Mouse (Mus musculus) layer of hippocampus, postnatal 25 days (tissue): ENCODE measurements around the gene Pde4d. TPM values are rescaled to one million over a fixed set of nuclear protein-coding genes. Genes with fewer than 3 reads are reported as not detected.

Experiments used
- DNase-seq, 2 experiments: peaks; one replicate each; pipeline ENCODE4 v3.0.0; 2022; ENCODE audit warnings: mixed read lengths in 2 of 2, low spot score in 1 of 2; ENCODE audit errors: extremely low spot score in 1 of 2
- total RNA-seq, 2 experiments: library from RNA; stranded (reverse); gene quantifications; 2 replicates each; pipeline ENCODE4 v1.2.3; 2021

The Pde4d gene
- total RNA-seq, 2 experiments from 2014 or later, result 65.3 to 69.6 TPM

DNA sequence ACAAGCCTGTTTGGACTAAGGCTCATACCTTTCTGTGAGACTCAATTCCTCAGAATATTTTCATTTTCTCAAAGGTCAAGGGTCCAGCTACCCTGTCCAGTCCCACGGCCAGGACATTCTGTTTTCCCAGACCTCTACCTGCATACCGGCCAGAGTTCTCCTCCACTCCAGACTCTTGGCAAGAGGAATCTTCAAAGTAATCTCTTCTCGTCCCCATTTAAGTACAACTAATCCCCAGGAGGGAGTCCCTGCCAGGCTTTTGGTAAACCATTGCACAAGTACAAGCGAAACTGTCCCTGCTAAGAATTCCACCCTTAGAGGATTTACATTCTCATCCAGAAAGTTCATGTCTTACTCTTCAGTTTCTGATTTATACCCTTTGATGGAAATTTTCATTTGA, 1128.2 kb downstream of the Pde4d start:
- DNase-seq, result no peak

- DNase-seq, result no peak
Observed at GRCm38 (mm10) chr13:109581284-109582070, 1131.7 kb downstream of the Pde4d start.

DNA sequence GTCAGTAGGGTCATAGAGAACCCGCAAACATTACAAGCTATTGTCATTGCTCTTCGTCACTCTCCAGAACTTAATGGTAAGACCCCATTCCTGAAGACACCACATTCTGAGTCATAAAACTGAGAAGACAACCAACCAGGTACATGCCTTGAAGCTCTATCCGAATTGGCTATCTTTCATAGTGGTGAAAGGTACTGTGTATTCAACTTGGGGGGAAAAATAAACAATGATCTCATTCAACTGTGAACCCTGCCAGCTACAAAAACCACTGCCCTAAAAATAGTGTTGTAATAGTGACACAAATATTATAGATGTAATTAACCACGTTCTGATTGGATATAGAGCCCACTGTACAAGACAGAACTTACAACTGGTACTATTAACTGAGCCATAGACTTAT, 1140.3 kb downstream of the Pde4d start:
- DNase-seq, result no peak

GRCm38 (mm10) chr13:109592192-109592797, 1142.5 kb downstream of the Pde4d start:
- no peak for DNase-seq

- no peak for DNase-seq
Observed at GRCm38 (mm10) chr13:109599711-109600110, 1150.0 kb downstream of the Pde4d start.

- DNase-seq, result no peak
Observed at GRCm38 (mm10) chr13:109604017-109604416, 1154.3 kb downstream of the Pde4d start.

GRCm38 (mm10) chr13:109605140-109605539, 1155.4 kb downstream of the Pde4d start:
- no peak for DNase-seq

GRCm38 (mm10) chr13:109609106-109609804, 1159.5 kb downstream of the Pde4d start:
- DNase-seq, result no peak

DNA sequence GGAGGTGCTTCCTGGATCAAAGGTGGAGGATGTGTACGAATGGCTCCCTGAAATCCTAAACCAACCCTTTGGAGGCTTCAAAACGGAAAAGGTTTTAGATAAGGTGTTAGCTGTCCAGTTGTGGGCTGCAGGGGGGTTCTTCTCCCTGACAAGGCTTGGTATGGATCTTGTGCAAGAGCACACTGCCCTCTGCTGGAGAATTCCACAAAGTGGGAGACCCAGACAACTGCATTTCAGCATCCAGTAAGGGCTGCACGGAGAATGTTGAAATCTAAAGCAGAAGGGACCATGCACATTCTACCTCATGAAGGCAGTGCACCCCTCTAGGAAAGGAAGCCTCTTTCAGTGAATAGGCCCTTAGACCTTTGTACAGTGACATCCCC, 1160.0 kb downstream of the Pde4d start:
- peak; percentile 52 to 62 for DNase-seq

- DNase-seq, result no peak
Observed at GRCm38 (mm10) chr13:109610772-109611171, 1161.0 kb downstream of the Pde4d start.

DNA sequence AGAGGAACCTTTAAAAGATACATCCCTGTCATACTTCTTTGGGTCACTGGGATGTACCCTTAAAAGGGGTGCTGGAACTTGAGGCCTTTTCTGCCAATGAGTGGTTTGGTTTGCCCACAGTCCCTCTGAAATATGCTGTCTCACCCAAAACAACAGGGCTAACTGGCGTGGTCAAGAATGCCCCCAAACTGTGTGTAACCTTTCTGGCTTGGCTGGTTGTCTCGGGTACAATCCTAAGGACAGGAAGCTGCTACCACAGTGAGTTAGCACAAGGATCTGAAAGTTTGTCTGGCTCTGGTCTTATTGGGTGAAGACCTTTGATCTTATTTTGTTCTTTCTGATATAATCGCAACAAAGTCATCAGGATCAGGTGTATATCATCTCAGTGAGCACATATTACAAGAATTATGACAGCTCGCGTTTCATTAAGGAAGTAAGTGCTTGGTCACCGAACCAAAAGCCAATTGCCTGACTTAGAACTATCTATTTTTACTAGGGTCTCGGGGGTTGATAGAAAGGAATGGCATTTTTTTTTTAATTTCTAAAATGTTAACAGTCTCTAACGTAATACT, 1165.6 kb downstream of the Pde4d start:
- DNase-seq, result no peak

- no peak for DNase-seq
Observed at GRCm38 (mm10) chr13:109615785-109616281, 1166.1 kb downstream of the Pde4d start.

DNA sequence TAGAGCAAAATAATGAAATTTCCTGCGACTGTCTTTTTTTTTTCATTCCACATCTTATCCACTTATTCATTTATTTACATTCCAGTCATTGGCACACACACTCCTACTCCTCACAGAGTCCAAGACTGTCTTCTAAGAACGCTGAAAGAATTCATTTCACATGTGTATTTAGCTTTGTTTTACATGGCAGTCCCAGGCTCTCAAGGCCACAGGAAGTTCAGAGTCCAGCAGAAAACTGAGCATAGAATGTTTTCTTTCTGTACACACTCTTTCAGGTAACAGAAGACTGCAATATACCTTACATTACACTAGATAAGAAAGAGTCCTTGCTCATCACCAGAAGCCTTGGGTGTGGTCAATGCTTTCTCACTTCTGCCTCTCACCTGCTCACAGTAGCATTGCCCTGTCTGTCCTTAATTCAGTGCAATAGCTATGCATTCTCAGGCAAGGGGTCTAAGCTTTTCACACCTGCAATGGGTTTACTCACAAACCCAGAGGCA, 1169.5 kb downstream of the Pde4d start:
- DNase-seq, result no peak

- no peak for DNase-seq
Observed at GRCm38 (mm10) chr13:109622207-109622606, 1172.5 kb downstream of the Pde4d start.

DNA sequence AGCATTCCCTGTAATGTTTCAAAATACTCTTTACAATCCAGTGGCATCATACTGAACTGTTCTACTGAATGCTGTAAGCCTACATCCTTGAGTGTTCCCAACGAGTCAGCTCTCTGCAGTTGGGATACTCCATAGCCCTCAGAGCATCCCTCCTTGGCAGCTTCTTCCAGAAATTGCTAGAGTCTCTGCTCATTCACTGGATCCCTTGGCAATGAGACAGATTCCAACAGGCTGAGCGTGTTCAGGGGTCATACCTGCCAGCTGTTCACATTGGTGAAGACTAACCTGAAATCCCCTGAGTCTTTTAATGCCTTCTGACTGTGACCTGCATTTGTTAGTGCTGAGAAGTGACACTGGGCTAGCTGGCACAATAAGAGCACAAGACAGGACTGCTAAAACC, 1173.5 kb downstream of the Pde4d start:
- no peak for DNase-seq

GRCm38 (mm10) chr13:109624772-109625349, 1175.1 kb downstream of the Pde4d start:
- DNase-seq, result no peak

GRCm38 (mm10) chr13:109625466-109626129, 1175.8 kb downstream of the Pde4d start:
- DNase-seq, result no peak

GRCm38 (mm10) chr13:109627265-109627664, 1177.5 kb downstream of the Pde4d start:
- DNase-seq, result no peak

GRCm38 (mm10) chr13:109628606-109629005, 1178.9 kb downstream of the Pde4d start:
- DNase-seq, result no peak

DNA sequence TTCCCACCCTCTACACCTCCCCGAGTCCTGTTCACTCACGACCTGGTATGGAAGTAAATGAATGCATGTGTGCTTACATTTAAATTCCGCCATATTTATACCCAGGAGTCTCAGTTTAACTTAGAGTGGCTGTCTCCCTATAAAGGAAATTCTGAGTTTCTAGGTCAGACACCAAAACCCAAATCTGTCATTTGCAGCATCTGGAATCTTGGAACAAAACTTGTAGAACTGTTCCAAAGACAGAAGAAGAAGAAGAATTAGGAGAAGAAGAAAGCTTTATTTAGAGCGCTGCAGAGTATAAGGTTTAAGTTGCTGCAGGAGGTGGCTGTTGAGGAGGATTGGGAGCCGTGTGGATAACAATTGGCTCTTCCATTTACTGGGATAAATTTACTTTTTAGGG, 1179.5 kb downstream of the Pde4d start:
- DNase-seq, result no peak
